Mouse (Mus musculus) erythroblast, embryonic 14.5 days (primary cell): Measurements from ENCODE around the gene Fam131c.

ENCODE experiments used
- GATA1 ChIP-seq: IDR thresholded peaks from 2 replicates; pipeline ENCODE4 v1.6.1; 2012; ENCODE audit warnings: low read length, inconsistent platforms, mixed read lengths
- TAL1 ChIP-seq: IDR thresholded peaks from 3 replicates; pipeline ENCODE4 v1.6.1; 2012; ENCODE audit warnings: low read length, inconsistent platforms, mixed read lengths

DNA sequence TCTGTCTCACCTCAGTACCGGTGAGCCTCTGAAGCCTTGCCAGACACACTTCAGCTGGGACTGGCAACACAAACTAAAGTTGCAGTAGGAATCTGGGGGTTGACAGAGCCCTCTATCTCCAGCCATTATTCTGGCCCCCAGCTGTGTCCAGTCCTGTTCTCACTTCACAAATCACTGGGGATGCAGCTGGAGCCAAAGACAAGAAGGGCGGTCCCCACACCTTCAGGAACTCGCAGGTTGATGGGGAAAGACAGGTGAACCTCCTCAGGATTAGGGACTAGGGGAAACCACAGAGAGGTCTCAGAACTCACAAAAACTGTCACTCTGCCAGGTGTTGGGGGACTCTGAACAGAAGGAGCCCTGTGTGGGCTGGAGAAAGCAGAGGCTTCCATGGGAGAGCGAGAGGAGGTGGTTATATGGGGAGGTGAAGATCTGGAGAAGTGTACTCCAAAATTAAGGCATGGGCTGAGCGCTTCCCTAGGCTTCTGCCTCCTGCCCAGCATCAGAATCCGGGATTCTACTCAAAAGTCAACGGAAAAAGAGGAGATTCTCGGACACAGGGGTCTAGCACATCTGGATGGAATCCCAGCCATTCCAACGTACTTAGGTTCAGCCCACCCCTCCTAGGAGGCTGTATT, 52.3 kb downstream of the Fam131c start, which contains the start of gene Hspb7:
- TF ChIP-seq GATA1 = no peak
- TF ChIP-seq TAL1 = no peak
